Mouse (Mus musculus) spleen, adult 2 months (tissue): ENCODE measurements around the gene Slc17a1.

Experiments used
- CTCF ChIP-seq: fragments of 200-500 bp; IDR thresholded peaks from 2 replicates; pipeline ENCODE4 v1.5.1; 2011; ENCODE audit warnings: mild to moderate bottlenecking, inconsistent platforms; ENCODE audit not compliant: insufficient read depth, insufficient read length, insufficient replicate concordance; ENCODE audit errors: extremely low read depth
- POLR2A ChIP-seq: fragments of 200-500 bp; IDR thresholded peaks from 2 replicates; pipeline ENCODE4 v1.6.1; 2011; ENCODE audit warnings: low read depth, low read length, inconsistent platforms

- TF ChIP-seq CTCF (no peak), POLR2A (no peak)
These were observed 61.1 kb downstream of the Slc17a1 start for GRCm38 (mm10) chr13:23928637-23929036.
